Mouse (Mus musculus): ENCODE results near the gene Olfr610. TPM values are rescaled to one million over a fixed set of nuclear protein-coding genes. Genes with fewer than 3 reads are reported as not detected.

Olfr610 gene
- not detected in 2 replicates for polyA plus RNA-seq (2012)

DNA sequence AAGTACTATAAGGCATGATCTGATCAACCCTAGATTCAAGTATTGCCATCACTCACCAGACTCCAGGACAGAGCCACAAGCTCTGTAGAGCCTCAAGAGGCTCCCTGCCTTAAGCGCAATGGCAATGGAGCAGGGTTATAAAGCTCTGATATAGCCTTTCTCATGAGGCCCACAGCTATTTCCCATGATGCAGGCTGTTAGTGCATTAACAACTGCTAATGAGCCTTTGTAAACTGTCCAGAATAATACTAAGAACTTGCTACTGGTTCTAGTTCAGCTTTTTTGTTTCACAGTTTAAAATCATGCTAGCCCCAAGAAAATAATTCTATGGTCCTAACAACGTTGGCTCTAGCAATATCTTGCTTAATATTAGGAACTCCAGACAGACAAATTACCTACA lies at the start of gene Olfr610:
TSS of gene Olfr610 (minus strand) at position 101 of the 400 bp plus-strand sequence.

DNA sequence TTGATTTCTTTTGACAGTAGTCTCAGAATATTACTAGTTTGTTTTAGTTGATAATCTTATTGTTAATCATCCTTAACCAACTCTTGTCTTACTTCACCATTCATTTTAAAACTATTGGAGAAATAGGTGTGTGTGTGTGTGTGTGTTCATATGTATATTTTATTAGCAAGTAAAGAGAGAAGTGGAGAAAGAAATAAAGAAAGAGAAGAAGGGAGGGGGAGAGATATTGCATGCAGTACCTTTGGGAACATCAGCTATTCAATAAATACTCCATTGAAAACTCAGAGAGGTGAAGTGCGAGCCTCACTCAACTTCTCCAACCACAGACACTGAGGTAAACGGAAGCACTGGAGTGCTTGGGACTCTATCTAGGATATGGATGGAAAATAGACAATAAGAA lies 43.9 kb upstream of the Olfr610 start, which contains the start of gene Olfr615:
TSS of gene Olfr615 (plus strand) at position 301 of the 400 bp plus-strand sequence.

DNA sequence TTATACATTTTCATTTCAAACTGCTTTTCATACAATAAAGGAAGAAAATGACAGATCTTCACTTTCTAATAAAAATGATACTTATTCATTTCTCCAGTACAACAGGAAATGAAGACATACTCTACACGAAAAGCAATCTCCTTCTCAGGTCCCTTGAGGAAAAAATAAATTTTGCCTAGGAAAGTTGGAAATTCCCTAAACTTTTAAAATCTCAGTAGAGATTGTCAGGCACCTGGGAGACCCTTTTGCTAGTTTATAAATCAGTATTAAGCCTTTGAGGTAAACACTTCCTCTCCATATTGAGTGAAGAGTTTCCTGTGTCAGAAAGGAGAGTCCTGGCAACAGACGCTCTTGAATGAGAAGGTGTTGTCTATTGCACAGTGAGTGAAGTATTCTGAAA lies 35.9 kb upstream of the Olfr610 start, which contains the start of gene Olfr613:
TSS of gene Olfr613 (plus strand) at position 301 of the 400 bp plus-strand sequence.

DNA sequence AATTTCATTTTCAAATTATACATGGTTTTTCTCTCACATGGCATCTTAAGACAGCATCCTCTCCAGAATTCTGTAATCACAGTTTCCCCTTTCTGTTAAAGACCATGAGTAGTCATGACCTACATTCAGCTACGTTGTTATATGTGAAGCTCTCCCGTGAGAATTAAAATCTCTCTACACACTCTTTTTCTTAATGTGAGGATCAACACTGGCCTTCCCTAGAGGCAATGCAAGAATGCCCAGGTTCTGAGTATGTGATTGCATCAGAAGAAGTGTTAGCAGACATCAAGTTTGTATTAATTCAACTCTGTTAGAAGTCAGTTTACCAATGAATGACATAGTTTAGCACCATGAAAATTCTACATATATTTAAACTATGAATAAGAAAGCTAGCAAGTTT lies 30.7 kb upstream of the Olfr610 start, which contains the start of gene Olfr612:
TSS of gene Olfr612 (minus strand) at position 101 of the 400 bp plus-strand sequence.

DNA sequence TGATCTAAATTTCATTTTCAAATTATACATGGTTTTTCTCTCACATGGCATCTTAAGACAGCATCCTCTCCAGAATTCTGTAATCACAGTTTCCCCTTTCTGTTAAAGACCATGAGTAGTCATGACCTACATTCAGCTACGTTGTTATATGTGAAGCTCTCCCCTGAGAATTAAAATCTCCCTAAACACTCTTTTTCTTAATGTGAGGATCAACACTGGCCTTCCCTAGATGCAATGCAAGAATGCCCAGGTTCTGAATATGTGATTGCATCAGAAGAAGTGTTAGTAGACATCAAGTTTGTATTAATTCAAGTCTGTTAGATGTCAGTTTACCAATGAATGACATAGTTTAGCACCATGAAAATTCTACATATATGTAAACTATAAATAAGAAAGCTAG lies 8.8 kb upstream of the Olfr610 start, which contains the start of gene Olfr611:
TSS of gene Olfr611 (minus strand) at position 101 of the 400 bp plus-strand sequence.

DNA sequence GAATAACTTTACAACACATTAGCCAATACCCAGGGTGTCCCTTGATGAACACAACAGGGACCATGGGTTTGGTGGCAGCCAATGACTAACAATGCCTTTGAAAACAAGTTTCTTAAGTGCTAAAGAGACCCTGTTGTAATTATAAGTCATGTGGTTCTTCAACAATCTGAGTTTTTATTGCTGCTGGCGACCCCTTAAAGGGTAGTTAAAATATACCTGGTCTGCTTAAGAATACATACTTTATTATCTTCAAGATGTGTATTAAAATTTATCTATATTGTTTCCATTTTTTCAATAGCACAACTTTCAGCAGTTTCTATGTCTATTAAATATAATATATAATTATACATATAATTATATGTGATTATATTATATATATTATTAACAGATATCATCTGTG lies 14.0 kb downstream of the Olfr610 start, which contains the start of gene Olfr609:
TSS of gene Olfr609 (minus strand) at position 101 of the 400 bp plus-strand sequence.

DNA sequence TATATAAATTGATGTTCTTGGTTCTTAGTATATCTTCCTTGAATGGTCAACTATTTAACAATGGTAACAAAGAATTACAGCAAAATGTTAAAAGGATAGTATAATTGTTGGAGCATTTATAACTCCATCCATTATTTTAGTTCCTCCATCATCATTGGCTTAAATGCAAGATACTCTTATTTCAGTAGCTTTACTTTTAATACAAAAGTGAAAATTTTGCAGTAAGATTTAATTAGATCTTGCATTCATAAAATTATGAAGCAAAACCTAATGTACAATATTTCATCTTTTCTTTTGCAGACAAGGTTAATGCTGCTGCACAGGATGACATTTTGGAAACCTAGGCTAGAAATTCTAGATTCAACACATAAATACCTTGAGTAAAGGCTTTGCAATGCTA lies 42.3 kb downstream of the Olfr610 start, which contains the start of gene Olfr608:
TSS of gene Olfr608 (plus strand) at position 301 of the 400 bp plus-strand sequence.

Other genes with a start within 250 kb of the Olfr610 start
- not detected in 2 replicates for gene Olfr596, start 206.5 kb downstream of the Olfr610 start, polyA plus RNA-seq (2012)
- not detected in 2 replicates for gene Olfr597, start 195.8 kb downstream of the Olfr610 start, polyA plus RNA-seq (2012)
- gene Olfr598, start 188.6 kb downstream of the Olfr610 start, polyA plus RNA-seq (2012): not detected in 2 replicates
- not detected in 2 replicates for gene Olfr599, start 176.2 kb downstream of the Olfr610 start, polyA plus RNA-seq (2012)
- not detected in 2 replicates for gene Olfr600, start 162.5 kb downstream of the Olfr610 start, polyA plus RNA-seq (2012)
- not detected in 2 replicates for gene Olfr601, start 149.5 kb downstream of the Olfr610 start, polyA plus RNA-seq (2012)
- gene Olfr603, start 125.9 kb downstream of the Olfr610 start, polyA plus RNA-seq (2012): not detected in 2 replicates
- gene Usp17lc, start 97.0 kb downstream of the Olfr610 start, polyA plus RNA-seq (2012): not detected in 2 replicates
- gene Olfr605, start 66.7 kb downstream of the Olfr610 start, polyA plus RNA-seq (2012): not detected in 2 replicates
- gene Olfr606, start 63.1 kb downstream of the Olfr610 start, polyA plus RNA-seq (2012): not detected in 2 replicates
- not detected in 2 replicates for gene Olfr607, start 48.0 kb downstream of the Olfr610 start, polyA plus RNA-seq (2012)
- gene Olfr608, start 42.2 kb downstream of the Olfr610 start, polyA plus RNA-seq (2012): not detected in 2 replicates
- gene Olfr609, start 14.1 kb downstream of the Olfr610 start, polyA plus RNA-seq (2012): not detected in 2 replicates
- not detected in 2 replicates for gene Olfr611, start 8.7 kb upstream of the Olfr610 start, polyA plus RNA-seq (2012)
- not detected in 2 replicates for gene Olfr612, start 30.6 kb upstream of the Olfr610 start, polyA plus RNA-seq (2012)
- not detected in 2 replicates for gene Olfr613, start 36.0 kb upstream of the Olfr610 start, polyA plus RNA-seq (2012)
- not detected in 2 replicates for gene Olfr615, start 44.0 kb upstream of the Olfr610 start, polyA plus RNA-seq (2012)
- not detected in 2 replicates for gene Olfr616, start 57.0 kb upstream of the Olfr610 start, polyA plus RNA-seq (2012)
- not detected in 2 replicates for gene Olfr617, start 60.9 kb upstream of the Olfr610 start, polyA plus RNA-seq (2012)
- gene Olfr618, start 78.0 kb upstream of the Olfr610 start, polyA plus RNA-seq (2012): not detected in 2 replicates
- not detected in 2 replicates for gene Olfr619, start 88.5 kb upstream of the Olfr610 start, polyA plus RNA-seq (2012)
- gene Olfr620, start 100.4 kb upstream of the Olfr610 start, polyA plus RNA-seq (2012): not detected in 2 replicates
- not detected in 2 replicates for gene Olfr622, start 130.6 kb upstream of the Olfr610 start, polyA plus RNA-seq (2012)
- not detected in 2 replicates for gene Olfr623, start 151.6 kb upstream of the Olfr610 start, polyA plus RNA-seq (2012)
- gene Olfr624, start 159.1 kb upstream of the Olfr610 start, polyA plus RNA-seq (2012): 0.02 TPM in 1 of 2 replicates, not detected in the other
- 0.19 TPM in 1 of 2 replicates, not detected in the other for gene Olfr625-ps1, start 170.6 kb upstream of the Olfr610 start, polyA plus RNA-seq (2012)
- gene Olfr243, start 202.5 kb upstream of the Olfr610 start, polyA plus RNA-seq (2012): not detected in 2 replicates
- gene Olfr628, start 218.3 kb upstream of the Olfr610 start, polyA plus RNA-seq (2012): not detected in 2 replicates
- gene Olfr629, start 232.8 kb upstream of the Olfr610 start, polyA plus RNA-seq (2012): not detected in 2 replicates
- gene Olfr630, start 245.2 kb upstream of the Olfr610 start, polyA plus RNA-seq (2012): not detected in 2 replicates

Measured in megakaryocyte-erythroid progenitor cell, adult 5 weeks (primary cell).